Mouse (Mus musculus): ENCODE results near the gene Vnn3. TPM values are rescaled to one million over a fixed set of nuclear protein-coding genes. Genes with fewer than 3 reads are reported as not detected.

Vnn3 gene
- polyA plus RNA-seq, 3 experiments from 2014 or later = not detected

- no peak for ATAC-seq
These were observed 43.5 kb downstream of the Vnn3 start, which contains the start of gene Vnn1 for GRCm38 (mm10) chr10:23894601-23895349. Gene Vnn1 (plus strand): TSS chr10:23894688.

GRCm38 (mm10) chr10:23895376-23895775, 44.1 kb downstream of the Vnn3 start:
- ATAC-seq = no peak

GRCm38 (mm10) chr10:23901119-23901518, 49.9 kb downstream of the Vnn3 start:
- ATAC-seq = no peak

GRCm38 (mm10) chr10:23905661-23906060, 54.4 kb downstream of the Vnn3 start:
- ATAC-seq = no peak

Other genes starting within 250 kb of the Vnn3 start
- gene Rps12, start 64.2 kb upstream of the Vnn3 start, polyA plus RNA-seq (2017; shearing (Covaris generic)) = 100 to 1,000 TPM in 2 of 3 experiments, 10 to 100 TPM in 1; 92.3 to 940 (median 123) TPM
- gene Slc18b1, start 54.5 kb upstream of the Vnn3 start, polyA plus RNA-seq (2017; shearing (Covaris generic)) = not detected
- not detected for gene Vnn1, start 43.2 kb downstream of the Vnn3 start, polyA plus RNA-seq (2017; shearing (Covaris generic))
- gene Taar1, start 68.9 kb downstream of the Vnn3 start, polyA plus RNA-seq (2017; shearing (Covaris generic)) = not detected
- not detected for gene Taar2, start 87.1 kb downstream of the Vnn3 start, polyA plus RNA-seq (2017; shearing (Covaris generic))
- not detected for gene Taar3, start 98.1 kb downstream of the Vnn3 start, polyA plus RNA-seq (2017; shearing (Covaris generic))
- not detected for gene Taar4, start 109.0 kb downstream of the Vnn3 start, polyA plus RNA-seq (2017; shearing (Covaris generic))
- not detected for gene Taar5, start 119.2 kb downstream of the Vnn3 start, polyA plus RNA-seq (2017; shearing (Covaris generic))
- gene Taar6, start 134.2 kb downstream of the Vnn3 start, polyA plus RNA-seq (2017; shearing (Covaris generic)) = not detected
- gene Taar7a, start 142.0 kb downstream of the Vnn3 start, polyA plus RNA-seq (2017; shearing (Covaris generic)) = not detected
- gene Taar7b, start 148.5 kb downstream of the Vnn3 start, polyA plus RNA-seq (2017; shearing (Covaris generic)) = not detected
- not detected for gene Taar7d, start 175.8 kb downstream of the Vnn3 start, polyA plus RNA-seq (2017; shearing (Covaris generic))
- gene Taar7e, start 186.2 kb downstream of the Vnn3 start, polyA plus RNA-seq (2017; shearing (Covaris generic)) = not detected
- not detected for gene Taar7f, start 198.0 kb downstream of the Vnn3 start, polyA plus RNA-seq (2017; shearing (Covaris generic))
- gene Taar8a, start 225.0 kb downstream of the Vnn3 start, polyA plus RNA-seq (2017; shearing (Covaris generic)) = not detected
- not detected for gene Taar8b, start 240.8 kb downstream of the Vnn3 start, polyA plus RNA-seq (2017; shearing (Covaris generic))